Mouse (Mus musculus): Measurements from ENCODE around the gene Irf2. TPM values are rescaled to one million over a fixed set of nuclear protein-coding genes. Genes with fewer than 3 reads are reported as not detected.

Gene Irf2
- polyA plus RNA-seq, 1 experiment from 2014 or later, result 14.1 TPM

DNA sequence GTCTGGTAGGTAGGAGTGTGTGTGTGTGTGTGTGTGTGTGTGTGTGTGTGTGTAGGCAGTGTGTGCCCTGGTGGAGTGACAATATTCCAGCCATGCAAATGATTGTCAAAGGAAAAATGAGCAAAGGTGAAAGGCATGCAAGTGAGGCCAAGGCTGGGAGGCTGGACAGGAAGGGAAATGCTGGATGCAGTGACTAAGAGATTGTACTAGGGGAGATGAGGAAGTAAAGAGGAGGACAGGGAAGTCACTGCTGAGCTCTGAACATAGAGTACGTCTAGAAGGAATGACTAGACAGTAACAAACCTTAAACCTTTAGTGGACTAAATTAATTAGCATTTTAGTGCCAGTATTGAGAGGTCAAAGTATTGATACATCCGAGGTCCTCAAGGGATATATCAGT lies 53.1 kb downstream of the Irf2 start:
- no peaks in the 10 kb centered on the region for H3K9me3 ChIP-seq (ENCODE audit: control insufficient read depth, low read length)
- H3K27ac ChIP-seq (ENCODE audit: low read depth, low read length), result no peak overlapping the region
- WGBS, result 79% methylated on average over 2 of the region's 2 CpGs
- no peak overlapping the region for H3K4me2 ChIP-seq (ENCODE audit: low read depth)
- H3K9ac ChIP-seq (ENCODE audit: low read length), result no peak overlapping the region
- no peaks in the 10 kb centered on the region for H3K27me3 ChIP-seq (ENCODE audit: control insufficient read depth, insufficient read depth, low read length)
- H3K4me1 ChIP-seq (ENCODE audit: control insufficient read depth, insufficient read depth, low read length), result no peaks in the 10 kb centered on the region
- ATAC-seq (ENCODE audit: insufficient read depth, low FRiP score, low TSS enrichment) (no peak), DNase-seq (ENCODE audit: low spot score) (no peak)
- H3K4me3 ChIP-seq (ENCODE audit: low read depth, low read length), result no peak overlapping the region
- H3K36me3 ChIP-seq (ENCODE audit: control insufficient read depth, insufficient read depth, low read length), result peaks cover under 1% of the 10 kb centered on the region

DNA sequence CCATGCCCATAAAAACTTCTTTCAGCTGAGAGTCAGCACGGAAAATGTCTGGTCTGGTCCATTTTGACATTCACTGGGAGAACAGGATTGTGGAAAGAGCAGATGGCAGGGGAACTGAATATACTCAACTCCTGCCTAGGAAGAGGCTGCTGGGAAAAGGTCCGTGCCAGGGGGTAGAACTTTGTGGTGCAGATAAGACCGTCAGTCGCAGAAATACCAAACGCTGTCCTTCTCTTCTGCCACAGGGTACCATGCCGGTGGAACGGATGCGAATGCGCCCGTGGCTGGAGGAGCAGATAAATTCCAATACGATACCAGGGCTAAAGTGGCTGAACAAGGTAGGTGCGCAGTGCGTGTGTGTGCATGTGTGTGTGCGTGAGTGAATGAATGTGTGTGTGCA lies 53.7 kb downstream of the Irf2 start:
- Histone ChIP-seq H3K27me3 (ENCODE audit: control insufficient read depth, insufficient read depth, low read length) (no peaks in the 10 kb centered on the region), H3K4me1 (ENCODE audit: control insufficient read depth, insufficient read depth, low read length) (no peaks in the 10 kb centered on the region), H3K9ac (ENCODE audit: low read length) (no peak overlapping the region), H3K36me3 (ENCODE audit: control insufficient read depth, insufficient read depth, low read length) (peaks cover 3% of the 10 kb centered on the region), H3K27ac (ENCODE audit: low read depth, low read length) (no peak overlapping the region), H3K9me3 (ENCODE audit: control insufficient read depth, low read length) (no peaks in the 10 kb centered on the region), H3K4me3 (ENCODE audit: low read depth, low read length) (no peak overlapping the region), H3K4me2 (ENCODE audit: low read depth) (no peak overlapping the region)
- 96% methylated on average over 14 of the region's 14 CpGs for WGBS
- no peak for ATAC-seq (ENCODE audit: insufficient read depth, low FRiP score, low TSS enrichment)
- no peak for DNase-seq (ENCODE audit: low spot score)

DNA sequence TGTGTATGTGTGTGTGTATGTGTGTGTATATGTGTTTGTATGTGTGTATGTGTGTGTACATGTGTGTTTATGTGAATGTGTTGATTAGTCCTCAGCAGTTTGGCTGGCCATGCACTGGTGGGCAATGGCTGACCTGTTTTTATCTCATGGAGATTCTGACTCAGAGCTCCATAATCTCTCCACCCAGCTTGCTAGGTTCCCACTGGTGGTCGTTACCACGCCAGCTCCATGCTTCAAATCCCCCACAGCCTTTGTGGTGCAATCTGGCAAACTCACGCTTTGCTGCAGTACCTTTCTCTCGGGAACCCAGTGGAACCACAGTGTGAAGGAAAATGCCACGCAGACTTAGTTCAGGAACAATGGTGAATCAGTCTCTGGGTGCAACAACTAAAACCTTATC lies 54.8 kb downstream of the Irf2 start:
- Histone ChIP-seq H3K36me3 (ENCODE audit: control insufficient read depth, insufficient read depth, low read length) (peaks cover 3% of the 10 kb centered on the region), H3K4me2 (ENCODE audit: low read depth) (no peak overlapping the region), H3K27ac (ENCODE audit: low read depth, low read length) (no peak overlapping the region), H3K4me3 (ENCODE audit: low read depth, low read length) (no peak overlapping the region), H3K4me1 (ENCODE audit: control insufficient read depth, insufficient read depth, low read length) (no peaks in the 10 kb centered on the region), H3K9ac (ENCODE audit: low read length) (no peak overlapping the region), H3K27me3 (ENCODE audit: control insufficient read depth, insufficient read depth, low read length) (no peaks in the 10 kb centered on the region), H3K9me3 (ENCODE audit: control insufficient read depth, low read length) (no peaks in the 10 kb centered on the region)
- DNase-seq (ENCODE audit: low spot score) (no peak), ATAC-seq (ENCODE audit: insufficient read depth, low FRiP score, low TSS enrichment) (no peak)
- WGBS, result 93% methylated on average over 5 of the region's 5 CpGs

DNA sequence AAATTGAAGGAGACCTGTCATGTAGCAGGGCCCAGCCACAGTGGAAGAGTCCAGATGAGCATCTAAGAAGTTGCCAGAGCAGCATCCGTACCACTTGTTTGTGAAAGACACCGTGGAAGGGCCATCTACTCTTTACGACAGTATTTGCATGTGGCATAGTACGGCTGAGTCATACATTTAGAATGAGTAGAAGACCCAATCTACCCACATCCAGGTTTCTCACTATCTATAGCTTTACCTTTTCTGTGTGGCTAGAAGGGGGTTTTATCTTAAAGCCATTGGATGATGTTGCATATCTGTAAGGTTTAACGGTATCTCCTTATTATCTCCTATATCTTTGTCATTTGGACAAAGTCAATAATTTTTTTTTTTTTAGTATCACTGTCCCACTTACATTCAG lies 59.7 kb downstream of the Irf2 start:
- Histone ChIP-seq H3K27ac (ENCODE audit: low read depth, low read length) (no peak overlapping the region), H3K4me1 (ENCODE audit: control insufficient read depth, insufficient read depth, low read length) (no peaks in the 10 kb centered on the region), H3K4me2 (ENCODE audit: low read depth) (no peak overlapping the region), H3K4me3 (ENCODE audit: low read depth, low read length) (no peak overlapping the region), H3K9me3 (ENCODE audit: control insufficient read depth, low read length) (no peaks in the 10 kb centered on the region), H3K36me3 (ENCODE audit: control insufficient read depth, insufficient read depth, low read length) (peaks cover 3% of the 10 kb centered on the region), H3K27me3 (ENCODE audit: control insufficient read depth, insufficient read depth, low read length) (no peaks in the 10 kb centered on the region), H3K9ac (ENCODE audit: low read length) (no peak overlapping the region)
- ATAC-seq (ENCODE audit: insufficient read depth, low FRiP score, low TSS enrichment), result no peak
- no peak for DNase-seq (ENCODE audit: low spot score)
- 94% methylated on average over 5 of the region's 5 CpGs for WGBS

DNA sequence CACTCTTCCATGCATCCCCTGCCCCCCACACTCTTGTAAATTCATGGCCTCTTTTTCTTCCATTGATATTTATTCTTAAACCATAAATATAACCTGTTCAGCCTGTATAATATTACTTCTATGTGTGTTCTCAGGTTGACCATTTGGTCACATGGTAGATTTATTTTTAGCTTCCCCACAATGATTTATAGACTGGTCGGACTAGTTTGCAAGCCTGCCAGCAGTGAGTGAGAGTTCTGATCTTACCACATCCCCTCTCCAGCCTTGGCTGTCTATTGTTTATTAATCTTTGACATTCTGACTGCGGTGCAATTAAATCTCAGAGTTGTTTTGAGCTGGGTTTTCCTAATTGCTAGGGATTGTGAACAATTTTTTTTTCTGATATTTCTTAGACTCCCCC lies 60.2 kb downstream of the Irf2 start:
- DNase-seq (ENCODE audit: low spot score) (no peak), ATAC-seq (ENCODE audit: insufficient read depth, low FRiP score, low TSS enrichment) (no peak)
- no peak overlapping the region for H3K4me2 ChIP-seq (ENCODE audit: low read depth)
- H3K4me3 ChIP-seq (ENCODE audit: low read depth, low read length), result no peak overlapping the region
- H3K4me1 ChIP-seq (ENCODE audit: control insufficient read depth, insufficient read depth, low read length), result no peaks in the 10 kb centered on the region
- WGBS, result 76% methylated on average over 2 of the region's 2 CpGs
- H3K9ac ChIP-seq (ENCODE audit: low read length), result no peak overlapping the region
- no peaks in the 10 kb centered on the region for H3K9me3 ChIP-seq (ENCODE audit: control insufficient read depth, low read length)
- H3K36me3 ChIP-seq (ENCODE audit: control insufficient read depth, insufficient read depth, low read length), result peaks cover 3% of the 10 kb centered on the region
- H3K27me3 ChIP-seq (ENCODE audit: control insufficient read depth, insufficient read depth, low read length), result no peaks in the 10 kb centered on the region
- no peak overlapping the region for H3K27ac ChIP-seq (ENCODE audit: low read depth, low read length)

DNA sequence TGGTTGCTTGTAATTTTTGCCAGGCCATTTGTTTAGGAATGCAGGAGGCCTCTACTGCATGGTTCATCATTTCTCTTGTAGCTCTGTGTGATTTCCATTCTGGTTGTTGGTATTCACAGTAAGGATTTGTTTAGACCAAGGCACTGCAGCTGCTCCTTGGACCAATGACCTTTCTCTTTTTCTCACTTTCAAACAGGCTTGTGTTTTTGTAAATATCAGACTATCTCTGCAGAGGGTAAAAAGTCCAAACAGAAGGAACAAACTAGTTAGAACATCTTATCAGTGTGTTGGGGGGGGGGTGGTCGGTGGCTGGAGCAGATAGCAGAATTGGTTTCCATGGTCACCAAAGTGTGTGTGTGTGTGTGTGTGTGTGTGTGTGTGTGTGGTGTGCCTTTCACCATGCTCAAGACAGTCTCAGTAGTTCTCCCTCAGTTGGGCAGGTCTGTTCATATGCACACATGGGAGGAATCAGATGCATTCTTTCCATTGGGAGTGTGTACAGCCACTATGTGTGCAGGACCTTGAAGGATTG lies 61.7 kb downstream of the Irf2 start:
- Histone ChIP-seq H3K9me3 (ENCODE audit: control insufficient read depth, low read length) (no peaks in the 10 kb centered on the region), H3K4me1 (ENCODE audit: control insufficient read depth, insufficient read depth, low read length) (no peaks in the 10 kb centered on the region), H3K4me2 (ENCODE audit: low read depth) (no peak overlapping the region), H3K36me3 (ENCODE audit: control insufficient read depth, insufficient read depth, low read length) (peaks cover 3% of the 10 kb centered on the region), H3K27me3 (ENCODE audit: control insufficient read depth, insufficient read depth, low read length) (no peaks in the 10 kb centered on the region), H3K9ac (ENCODE audit: low read length) (no peak overlapping the region), H3K27ac (ENCODE audit: low read depth, low read length) (no peak overlapping the region), H3K4me3 (ENCODE audit: low read depth, low read length) (no peak overlapping the region)
- 92% methylated on average over 1 of the region's 1 CpGs for WGBS
- ATAC-seq (ENCODE audit: insufficient read depth, low FRiP score, low TSS enrichment) (no peak), DNase-seq (ENCODE audit: low spot score) (no peak)

DNA sequence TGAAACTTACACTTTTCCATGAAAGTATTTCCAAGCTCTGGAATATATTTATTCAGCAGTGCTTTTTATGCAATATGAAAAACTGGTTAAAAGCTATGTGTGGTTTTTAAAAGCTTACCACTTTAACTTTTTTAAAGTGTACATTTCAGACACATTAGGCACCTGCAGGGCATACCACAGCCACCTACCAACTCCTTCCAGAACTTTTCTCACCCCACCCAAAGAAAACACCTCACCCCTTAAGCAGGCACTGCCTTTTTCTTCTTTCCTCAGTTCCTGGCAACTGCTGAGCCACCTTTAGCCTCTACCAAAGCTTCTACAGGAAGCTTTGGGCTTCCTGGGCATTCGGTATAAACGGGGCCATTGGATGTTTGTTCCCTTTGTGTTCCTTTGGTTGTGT lies 62.5 kb downstream of the Irf2 start:
- H3K4me3 ChIP-seq (ENCODE audit: low read depth, low read length), result no peak overlapping the region
- H3K4me1 ChIP-seq (ENCODE audit: control insufficient read depth, insufficient read depth, low read length), result no peaks in the 10 kb centered on the region
- no peaks in the 10 kb centered on the region for H3K27me3 ChIP-seq (ENCODE audit: control insufficient read depth, insufficient read depth, low read length)
- DNase-seq (ENCODE audit: low spot score) (no peak), ATAC-seq (ENCODE audit: insufficient read depth, low FRiP score, low TSS enrichment) (no peak)
- 82% methylated on average over 2 of the region's 2 CpGs for WGBS
- H3K27ac ChIP-seq (ENCODE audit: low read depth, low read length), result no peak overlapping the region
- peaks cover 5% of the 10 kb centered on the region for H3K36me3 ChIP-seq (ENCODE audit: control insufficient read depth, insufficient read depth, low read length)
- H3K4me2 ChIP-seq (ENCODE audit: low read depth), result no peak overlapping the region
- H3K9me3 ChIP-seq (ENCODE audit: control insufficient read depth, low read length), result no peaks in the 10 kb centered on the region
- H3K9ac ChIP-seq (ENCODE audit: low read length), result no peak overlapping the region

DNA sequence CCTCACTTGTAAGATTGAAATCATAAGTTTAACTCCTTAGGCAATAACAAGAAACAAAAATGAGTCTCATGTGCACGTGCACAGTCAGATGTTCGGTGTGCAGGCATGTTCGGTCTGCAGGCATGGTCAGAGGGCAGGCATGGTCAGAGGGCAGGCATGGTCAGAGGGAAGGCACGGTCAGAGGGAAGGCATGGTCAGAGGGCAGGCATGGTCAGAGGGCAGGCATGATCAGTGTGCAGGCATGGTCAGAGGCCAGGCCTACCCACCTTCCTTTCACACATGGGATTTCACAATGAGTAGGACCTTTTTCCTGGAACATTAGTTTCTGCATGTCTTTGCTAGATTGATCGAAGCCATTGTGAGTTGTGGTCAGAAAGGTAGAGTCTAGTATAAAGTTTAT lies 65.2 kb downstream of the Irf2 start:
- ATAC-seq (ENCODE audit: insufficient read depth, low FRiP score, low TSS enrichment), result no peak
- Histone ChIP-seq H3K27ac (ENCODE audit: low read depth, low read length) (no peak overlapping the region), H3K9me3 (ENCODE audit: control insufficient read depth, low read length) (no peaks in the 10 kb centered on the region), H3K4me1 (ENCODE audit: control insufficient read depth, insufficient read depth, low read length) (no peaks in the 10 kb centered on the region), H3K36me3 (ENCODE audit: control insufficient read depth, insufficient read depth, low read length) (peaks cover 2% of the 10 kb centered on the region), H3K4me2 (ENCODE audit: low read depth) (no peak overlapping the region), H3K4me3 (ENCODE audit: low read depth, low read length) (no peak overlapping the region), H3K27me3 (ENCODE audit: control insufficient read depth, insufficient read depth, low read length) (no peaks in the 10 kb centered on the region), H3K9ac (ENCODE audit: low read length) (no peak overlapping the region)
- DNase-seq (ENCODE audit: low spot score), result no peak
- WGBS, result 93% methylated on average over 5 of the region's 5 CpGs

DNA sequence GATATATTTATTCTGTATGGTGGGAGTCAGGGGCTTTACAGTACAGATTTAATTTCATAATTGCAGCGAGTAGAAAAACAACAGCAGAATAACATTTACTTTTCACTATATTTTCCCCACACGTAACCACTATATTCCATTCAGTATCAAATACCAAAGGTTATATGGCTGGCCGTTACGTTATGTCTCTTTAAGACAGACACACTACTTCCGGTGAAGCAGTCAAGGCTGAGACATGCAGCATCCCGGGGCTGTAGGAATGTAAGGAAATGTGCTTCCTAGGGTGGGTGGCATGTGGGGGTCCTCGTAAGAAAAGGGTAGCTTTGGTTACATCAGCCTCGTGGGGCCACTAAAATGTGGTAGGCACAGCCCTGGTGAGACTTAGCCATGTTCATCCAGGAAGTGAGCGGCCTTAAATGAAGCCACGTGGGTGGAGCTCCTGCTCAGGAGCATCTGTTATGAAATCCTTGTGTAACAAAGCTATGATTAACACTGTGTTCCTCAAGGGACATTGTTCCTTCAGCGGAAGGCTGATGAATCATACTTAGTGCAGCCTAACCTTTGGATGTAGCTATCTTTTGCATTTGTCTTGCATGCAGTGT lies 71.6 kb downstream of the Irf2 start:
- WGBS, result 86% methylated on average over 11 of the region's 11 CpGs

More for the DNA sequence above, 71.6 kb downstream of the Irf2 start:
- H3K27ac ChIP-seq (ENCODE audit: low read depth, low read length), result no peak overlapping the region
- no peak overlapping the region for H3K4me3 ChIP-seq (ENCODE audit: low read depth, low read length)
- ATAC-seq (ENCODE audit: insufficient read depth, low FRiP score, low TSS enrichment) (no peak), DNase-seq (ENCODE audit: low spot score) (no peak)
- H3K9ac ChIP-seq (ENCODE audit: low read length), result no peak overlapping the region
- H3K27me3 ChIP-seq (ENCODE audit: control insufficient read depth, insufficient read depth, low read length), result no peaks in the 10 kb centered on the region
- H3K4me2 ChIP-seq (ENCODE audit: low read depth), result no peak overlapping the region
- H3K9me3 ChIP-seq (ENCODE audit: control insufficient read depth, low read length), result no peaks in the 10 kb centered on the region
- peaks cover 2% of the 10 kb centered on the region for H3K36me3 ChIP-seq (ENCODE audit: control insufficient read depth, insufficient read depth, low read length)
- no peaks in the 10 kb centered on the region for H3K4me1 ChIP-seq (ENCODE audit: control insufficient read depth, insufficient read depth, low read length)

All from neural tube, embryonic 11.5 days (tissue).